Mouse (Mus musculus) midbrain, embryonic 14.5 days (tissue): ENCODE data around the gene 1700003E16Rik. TPM values are rescaled to one million over a fixed set of nuclear protein-coding genes. Genes with fewer than 3 reads are reported as not detected.
A peak's percentile ranks its signal among the peaks of the same experiment; 100 is the strongest.

Experiments
- ATAC-seq: fragments of 200-750 bp; cut with Nextera tagmentation; 2 replicates; pipeline ENCODE4 v1.8.0; 2017; ENCODE audit warnings: moderate number of reproducible peaks, moderate library complexity; ENCODE audit not compliant: low FRiP score, low TSS enrichment
- DNase-seq: peaks from one replicate; pipeline ENCODE4 v3.0.0-alpha.2; 2015
- H3K27ac ChIP-seq: fragments of 300-500 bp; sonication (generic); replicated peaks from 2 replicates; pipeline ENCODE4 v1.5.1; 2014; ENCODE audit warnings: mild to moderate bottlenecking, low read depth, low read length, moderate library complexity
- H3K27me3 ChIP-seq: fragments of 300-500 bp; sonication (generic); 2 replicates; pipeline ENCODE4 v1.6.1; 2014; ENCODE audit warnings: low read length, control low read depth, mixed read lengths; ENCODE audit not compliant: control insufficient read depth, insufficient read depth
- H3K36me3 ChIP-seq: fragments of 300-500 bp; sonication (generic); 2 replicates; pipeline ENCODE4 v1.6.1; 2014; ENCODE audit warnings: low read length, control low read depth; ENCODE audit not compliant: control insufficient read depth, insufficient read depth
- H3K4me1 ChIP-seq: fragments of 300-500 bp; sonication (generic); 2 replicates; pipeline ENCODE4 v1.6.1; 2014; ENCODE audit warnings: mild to moderate bottlenecking, antibody characterized with exemption, low read length, control low read depth; ENCODE audit not compliant: control insufficient read depth, insufficient read depth
- H3K4me2 ChIP-seq: fragments of 300-500 bp; sonication (generic); 2 replicates; pipeline ENCODE4 v1.6.1; 2014; ENCODE audit warnings: mild to moderate bottlenecking, low read length, moderate library complexity
- H3K4me3 ChIP-seq: fragments of 300-500 bp; sonication (generic); replicated peaks from 2 replicates; pipeline ENCODE4 v1.5.1; 2014; ENCODE audit warnings: low read depth, low read length
- H3K9ac ChIP-seq: fragments of 300-500 bp; sonication (generic); replicated peaks from 2 replicates; pipeline ENCODE4 v1.6.1; 2014; ENCODE audit warnings: mild to moderate bottlenecking, low read length, moderate library complexity
- H3K9me3 ChIP-seq: fragments of 300-500 bp; sonication (generic); 2 replicates; pipeline ENCODE4 v1.6.1; 2016; ENCODE audit warnings: low read length, control low read depth, mixed read lengths; ENCODE audit not compliant: control insufficient read depth
- WGBS: fragments of 180-500 bp; shearing (Covaris S2); extraction: QIAGEN DNeasy Blood & Tissue Kit; methylation state at CpG from one replicate; pipeline ENCODE4 v1.1.7; 2014; 5-methylcytosine and 5-hydroxymethylcytosine counted together
- polyA plus RNA-seq: library from polyadenylated mRNA; unstranded; fragments of >200 nt; fragmentation: Nextera tagmentation; extraction: Ambion mirVana; gene quantifications from 2 replicates; pipeline ENCODE4 v1.2.1, GENCODE M21; 2014

1700003E16Rik gene
- polyA plus RNA-seq, 1 experiment from 2014 or later = 5.9 TPM

DNA sequence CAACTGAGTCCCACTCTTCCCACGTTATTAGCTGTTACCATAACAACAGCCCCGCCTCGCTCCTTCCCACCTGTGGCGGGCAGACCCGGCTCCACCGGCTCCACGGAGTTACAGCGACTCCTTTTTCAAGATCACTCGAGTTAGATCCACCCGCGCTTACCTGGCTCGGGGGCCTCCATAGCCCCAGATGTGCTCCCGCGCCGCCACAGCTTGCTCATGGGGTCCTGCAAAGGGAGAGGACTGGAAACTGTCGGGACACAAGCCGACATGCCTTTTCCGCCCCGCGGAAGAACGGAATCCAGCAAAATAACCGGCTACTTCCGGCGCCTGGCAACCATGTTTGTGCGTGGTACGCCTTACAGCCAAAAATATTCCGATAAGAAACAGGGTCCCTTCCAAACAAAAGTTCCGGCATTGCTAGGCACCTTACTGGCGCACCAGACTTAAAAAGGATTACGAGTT lies 31.3 kb upstream of the 1700003E16Rik start:
- Histone ChIP-seq H3K4me3 (peak overlapping the region; percentile 55), H3K27me3 (no peaks in the 10 kb centered on the region), H3K36me3 (peaks cover under 1% of the 10 kb centered on the region; the same call in 1 of the 2 replicates), H3K9ac (peak overlapping the region; percentile 57), H3K27ac (peak overlapping the region; percentile 56), H3K9me3 (no peaks in the 10 kb centered on the region), H3K4me1 (peaks cover 25% of the 10 kb centered on the region), H3K4me2 (peak overlapping the region; percentile 93)
- peak; percentile 9; the same call in 1 of the 2 replicates for ATAC-seq
- DNase-seq = peak; percentile 96
- 1% methylated on average over 30 of the region's 30 CpGs for WGBS

DNA sequence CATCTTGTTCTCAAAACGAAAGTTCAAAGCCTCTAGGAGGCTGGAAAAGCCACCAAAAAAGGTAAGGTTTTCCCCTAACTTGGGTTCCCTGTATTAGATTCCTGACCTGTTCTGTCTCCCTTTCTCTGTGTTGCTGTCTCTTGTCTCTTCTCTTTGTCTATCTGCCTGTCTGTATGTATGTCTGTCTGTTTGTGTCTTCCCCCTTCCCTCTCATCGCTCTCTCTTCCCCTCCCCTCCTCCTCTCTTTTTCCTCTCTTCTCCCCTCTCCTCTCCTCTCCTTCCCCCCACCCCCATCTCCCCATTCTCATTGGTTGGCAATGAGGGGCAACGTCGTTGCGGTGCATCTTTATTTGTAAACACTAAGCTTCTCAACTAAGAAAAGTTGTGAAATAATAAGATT lies 30.9 kb upstream of the 1700003E16Rik start, which contains the start of gene Ino80b:
Gene Ino80b (minus strand): TSS at position 101 of the 400 bp plus-strand sequence.
- DNase-seq (no peak), ATAC-seq (no peak)
- peak within 1 kb of the TSS; percentile 55 for H3K4me3 ChIP-seq
- H3K9ac ChIP-seq = peak within 1 kb of the TSS; percentile 57
- peaks cover 20% of the 10 kb centered on the region for H3K4me1 ChIP-seq
- WGBS = 26% methylated on average over 5 of the region's 5 CpGs
- no peaks in the 10 kb centered on the region for H3K36me3 ChIP-seq
- no peaks in the 10 kb centered on the region for H3K9me3 ChIP-seq
- H3K27ac ChIP-seq = peak within 1 kb of the TSS; percentile 56
- H3K27me3 ChIP-seq = no peaks in the 10 kb centered on the region
- peak within 1 kb of the TSS; percentile 93 for H3K4me2 ChIP-seq

DNA sequence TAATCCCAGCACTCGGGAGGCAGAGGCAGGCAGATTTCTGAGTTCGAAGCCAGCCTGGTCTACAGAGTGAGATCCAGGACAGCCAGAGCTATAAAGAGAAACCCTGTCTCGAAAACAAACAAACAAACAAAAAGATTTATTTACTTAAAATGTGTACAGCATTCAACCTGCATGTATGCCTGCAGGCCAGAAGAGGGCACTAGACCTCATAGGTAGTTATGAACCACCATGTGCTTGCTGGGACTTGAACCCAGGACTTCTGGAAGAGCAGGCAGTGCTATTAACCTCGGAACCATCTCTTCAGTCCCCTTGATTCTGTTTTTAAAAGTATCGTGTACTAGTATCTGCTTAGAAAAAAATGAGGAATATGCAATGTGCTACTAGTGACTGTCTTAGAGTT lies 28.8 kb upstream of the 1700003E16Rik start:
- H3K4me3 ChIP-seq = no peak overlapping the region
- 93% methylated on average over 5 of the region's 5 CpGs for WGBS
- H3K4me1 ChIP-seq = peaks cover 16% of the 10 kb centered on the region
- H3K9ac ChIP-seq = no peak overlapping the region
- no peaks in the 10 kb centered on the region for H3K27me3 ChIP-seq
- no peak overlapping the region for H3K27ac ChIP-seq
- H3K36me3 ChIP-seq = no peaks in the 10 kb centered on the region
- no peak overlapping the region for H3K4me2 ChIP-seq
- DNase-seq (no peak), ATAC-seq (no peak)
- H3K9me3 ChIP-seq = no peaks in the 10 kb centered on the region

DNA sequence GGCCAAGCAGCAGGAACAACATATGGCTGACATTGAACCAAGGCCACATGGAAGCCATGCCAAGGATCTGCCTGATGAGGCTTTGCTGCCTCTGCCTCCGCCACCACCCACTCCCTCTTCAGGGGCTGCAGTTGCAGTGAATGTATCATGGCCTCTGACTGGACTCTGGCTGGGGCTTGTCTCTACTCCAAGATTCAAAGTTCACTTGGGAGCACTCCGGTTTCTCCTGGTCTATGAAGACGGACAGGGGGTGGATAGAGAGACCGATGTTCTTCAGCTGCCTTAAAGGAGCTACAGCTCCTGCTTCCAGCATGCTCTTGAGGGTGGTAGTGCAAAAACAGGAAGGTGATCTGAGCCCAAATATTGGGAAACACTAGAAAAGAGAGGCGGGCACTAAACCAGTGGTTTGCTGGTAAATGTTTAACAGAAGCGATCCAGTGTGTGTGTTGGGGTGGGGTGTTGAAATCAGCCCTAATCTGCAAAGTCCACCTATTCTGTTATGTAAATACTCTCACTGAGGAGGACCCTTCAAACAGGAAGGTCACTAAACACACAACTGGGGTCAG lies 24.7 kb upstream of the 1700003E16Rik start:
- 0 out of 2 replicates have a peak, but pooled peaks cover 2% of the 10 kb centered on the region for H3K27me3 ChIP-seq
- 91% methylated on average over 6 of the region's 6 CpGs for WGBS
- no peak overlapping the region for H3K4me3 ChIP-seq
- H3K9ac ChIP-seq = no peak overlapping the region
- DNase-seq = no peak
- no peaks in the 10 kb centered on the region for H3K9me3 ChIP-seq
- peaks cover 11% of the 10 kb centered on the region; the same call in 1 of the 2 replicates for H3K4me1 ChIP-seq
- no peak for ATAC-seq
- no peak overlapping the region for H3K4me2 ChIP-seq
- no peaks in the 10 kb centered on the region for H3K36me3 ChIP-seq
- no peak overlapping the region for H3K27ac ChIP-seq

DNA sequence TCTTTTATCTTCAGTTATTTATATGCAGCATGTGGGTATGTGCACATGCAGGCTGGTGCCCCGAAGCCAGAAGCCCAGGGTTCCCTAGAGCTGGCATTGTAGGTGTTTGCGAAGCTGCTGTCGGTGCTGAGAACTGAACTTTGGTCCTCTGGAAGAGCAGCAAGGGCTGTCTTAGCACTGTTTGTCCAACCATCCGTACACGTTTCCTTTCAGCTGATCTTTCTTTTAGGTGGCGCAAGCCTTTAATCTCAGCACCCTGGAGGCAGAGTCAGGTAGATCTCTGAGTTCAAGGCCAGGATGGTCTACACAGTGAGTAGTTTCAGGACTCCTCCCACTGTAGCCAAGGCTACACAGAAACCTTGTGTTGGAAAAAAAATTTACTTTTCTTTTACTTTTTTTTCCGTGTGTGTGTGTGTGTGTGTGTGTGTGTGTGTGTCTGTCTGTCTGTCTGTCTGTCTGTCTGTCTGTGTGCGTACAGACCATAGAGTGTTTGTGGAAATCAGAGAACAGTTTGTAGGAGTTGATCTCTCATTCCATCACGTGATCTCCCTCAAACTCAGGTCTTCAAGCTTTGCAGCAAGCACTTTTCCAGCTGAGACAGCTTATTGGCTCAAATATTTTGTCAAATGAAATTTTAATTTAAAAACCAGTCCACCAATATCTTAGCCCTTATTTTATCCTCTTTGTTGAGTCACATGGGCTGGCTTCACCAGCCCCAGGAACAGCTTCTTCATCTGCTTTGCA lies 23.9 kb upstream of the 1700003E16Rik start:
- 88% methylated on average over 9 of the region's 9 CpGs for WGBS
- Histone ChIP-seq H3K4me2 (no peak overlapping the region), H3K27me3 (0 out of 2 replicates have a peak, but pooled peaks cover 2% of the 10 kb centered on the region), H3K27ac (no peak overlapping the region), H3K4me3 (no peak overlapping the region), H3K9ac (no peak overlapping the region), H3K9me3 (no peaks in the 10 kb centered on the region), H3K36me3 (no peaks in the 10 kb centered on the region), H3K4me1 (peaks cover 19% of the 10 kb centered on the region)
- DNase-seq = no peak
- no peak for ATAC-seq

DNA sequence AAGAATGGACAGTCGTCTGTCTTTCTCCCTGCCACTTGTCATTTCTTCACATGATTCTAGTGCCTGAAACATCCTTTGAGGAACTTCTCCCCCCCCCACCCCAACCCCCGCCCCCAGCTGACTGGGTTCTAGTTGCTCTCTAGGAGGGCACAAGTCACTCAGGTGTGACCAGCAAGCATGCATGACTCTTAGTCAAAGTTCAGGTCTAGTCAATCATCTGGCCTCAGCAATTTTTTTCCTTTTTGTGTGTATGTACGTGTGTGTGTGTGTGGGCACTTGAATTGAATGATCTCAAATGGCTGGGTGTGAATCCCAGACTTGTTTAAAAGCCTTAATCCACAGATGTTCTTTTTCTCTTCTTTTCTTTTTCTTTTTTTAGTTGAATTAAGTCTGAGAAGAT lies 22.0 kb upstream of the 1700003E16Rik start:
- no peak for ATAC-seq
- WGBS = 67% methylated on average over 3 of the region's 3 CpGs
- Histone ChIP-seq H3K4me2 (no peak overlapping the region), H3K4me1 (peaks cover 32% of the 10 kb centered on the region), H3K4me3 (no peak overlapping the region), H3K27me3 (0 out of 2 replicates have a peak, but pooled peaks cover 2% of the 10 kb centered on the region), H3K36me3 (no peaks in the 10 kb centered on the region), H3K27ac (no peak overlapping the region), H3K9me3 (no peaks in the 10 kb centered on the region), H3K9ac (no peak overlapping the region)
- DNase-seq = no peak

DNA sequence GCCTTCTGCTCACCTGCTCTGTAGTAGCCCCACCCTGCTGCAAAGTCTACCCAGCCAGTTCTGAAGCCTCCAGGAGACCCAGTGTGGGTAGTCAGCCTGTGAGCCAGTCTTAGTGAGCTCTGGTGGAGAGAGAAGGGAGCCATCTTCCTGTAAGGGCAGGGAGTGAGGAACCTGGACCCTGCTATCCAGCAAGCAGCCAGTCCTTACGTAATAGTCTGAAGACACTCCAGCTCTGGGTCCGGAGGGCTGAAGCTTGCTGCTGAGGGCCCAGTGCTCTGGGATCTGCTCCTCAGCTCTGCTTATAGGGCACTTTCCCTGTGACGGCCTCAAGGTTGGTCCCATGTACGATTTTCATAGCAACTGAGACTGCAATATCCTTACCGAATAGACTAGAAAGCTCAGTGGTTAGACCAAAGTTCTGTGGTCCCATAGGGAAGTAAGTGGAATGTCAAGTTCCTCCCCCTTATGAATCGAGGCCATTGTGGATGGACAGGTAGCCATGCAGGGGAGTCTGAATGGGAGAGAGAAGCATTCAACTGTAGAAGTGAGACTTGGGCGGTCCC lies 21.2 kb upstream of the 1700003E16Rik start, which contains the start of gene Rtkn:
Gene Rtkn (plus strand): TSS at position 513 of the 563 bp plus-strand sequence.
- Histone ChIP-seq H3K27ac (no peak within 1 kb of the TSS), H3K9me3 (no peaks in the 10 kb centered on the region), H3K9ac (peak within 1 kb of the TSS; percentile 62), H3K4me1 (peaks cover 32% of the 10 kb centered on the region), H3K27me3 (0 out of 2 replicates have a peak, but pooled peaks cover 2% of the 10 kb centered on the region), H3K4me2 (peak within 1 kb of the TSS; percentile 65), H3K36me3 (no peaks in the 10 kb centered on the region), H3K4me3 (peak within 1 kb of the TSS; percentile 39; the same call in 1 of the 2 replicates)
- no peak for DNase-seq
- ATAC-seq = no peak
- 60% methylated on average over 7 of the region's 7 CpGs for WGBS

DNA sequence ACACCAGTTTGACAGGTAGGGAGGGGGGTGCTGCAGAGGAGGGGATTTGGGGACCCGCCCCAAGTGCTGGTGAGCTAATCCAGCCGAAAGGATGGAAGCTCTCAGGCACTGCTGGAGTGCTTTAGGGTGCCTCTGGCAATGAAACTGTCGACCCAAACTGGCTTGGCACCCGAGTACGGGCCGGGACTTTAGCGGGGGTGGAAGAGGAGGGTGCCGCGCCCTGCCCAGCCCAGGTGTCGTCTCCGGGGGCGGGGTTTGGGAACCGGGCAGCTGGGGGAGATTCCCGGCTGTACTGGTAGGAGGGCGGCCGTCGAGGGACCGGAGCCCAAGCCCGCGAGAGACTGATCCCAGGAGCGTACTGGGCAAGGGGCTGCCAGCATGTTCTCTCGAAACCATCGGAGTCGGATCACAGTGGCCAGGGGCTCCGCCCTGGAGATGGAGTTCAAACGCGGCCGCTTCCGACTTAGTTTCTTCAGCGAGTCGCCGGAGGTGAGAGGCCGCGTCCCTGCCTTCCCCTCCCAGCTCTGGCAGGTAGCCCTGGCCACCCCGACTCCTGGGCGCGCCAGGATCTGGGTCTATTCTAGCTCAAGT lies 20.5 kb upstream of the 1700003E16Rik start:
- WGBS = 4% methylated on average over 37 of the region's 37 CpGs

More for the DNA sequence above, 20.5 kb upstream of the 1700003E16Rik start:
- peak overlapping the region; percentile 39; the same call in 1 of the 2 replicates for H3K4me3 ChIP-seq
- H3K36me3 ChIP-seq = no peaks in the 10 kb centered on the region
- DNase-seq (no peak), ATAC-seq (no peak)
- peak overlapping the region; percentile 65 for H3K4me2 ChIP-seq
- peaks cover 32% of the 10 kb centered on the region for H3K4me1 ChIP-seq
- no peak overlapping the region for H3K27ac ChIP-seq
- H3K9ac ChIP-seq = peak overlapping the region; percentile 40
- no peaks in the 10 kb centered on the region for H3K9me3 ChIP-seq
- 0 out of 2 replicates have a peak, but pooled peaks cover 2% of the 10 kb centered on the region for H3K27me3 ChIP-seq
